Mouse (Mus musculus) hindbrain, embryonic 12.5 days (tissue): ENCODE measurements around the gene Rbp4. TPM values are rescaled to one million over a fixed set of nuclear protein-coding genes. Genes with fewer than 3 reads are reported as not detected.

Experiments used
- ATAC-seq: fragments of 200-750 bp; cut with Nextera tagmentation; 2 replicates; pipeline ENCODE4 v1.8.0; 2017; ENCODE audit warnings: moderate TSS enrichment; ENCODE audit not compliant: low FRiP score
- H3K27ac ChIP-seq: fragments of 300-500 bp; sonication (generic); 2 replicates; pipeline ENCODE4 v1.5.1; 2016; ENCODE audit warnings: mild to moderate bottlenecking
- H3K27me3 ChIP-seq: fragments of 300-500 bp; sonication (generic); 2 replicates; pipeline ENCODE4 v1.6.1; 2016; ENCODE audit warnings: mild to moderate bottlenecking
- H3K36me3 ChIP-seq: fragments of 300-500 bp; sonication (generic); 2 replicates; pipeline ENCODE4 v1.6.1; 2016; ENCODE audit warnings: mild to moderate bottlenecking
- H3K4me1 ChIP-seq: fragments of 300-500 bp; sonication (generic); 2 replicates; pipeline ENCODE4 v1.6.1; 2016
- H3K4me2 ChIP-seq: fragments of 300-500 bp; sonication (generic); replicated peaks from 2 replicates; pipeline ENCODE4 v1.6.1; 2016; ENCODE audit warnings: mild to moderate bottlenecking
- H3K4me3 ChIP-seq: fragments of 300-500 bp; sonication (generic); 2 replicates; pipeline ENCODE4 v1.5.1; 2016; ENCODE audit warnings: mild to moderate bottlenecking
- H3K9ac ChIP-seq: fragments of 300-500 bp; sonication (generic); 2 replicates; pipeline ENCODE4 v1.6.1; 2016; ENCODE audit warnings: mild to moderate bottlenecking, moderate library complexity
- H3K9me3 ChIP-seq: fragments of 300-500 bp; sonication (generic); replicated peaks from 2 replicates; pipeline ENCODE4 v1.6.1; 2016; ENCODE audit warnings: mild to moderate bottlenecking
- WGBS: fragments of 180-500 bp; shearing (Covaris S2); methylation state at CpG from one replicate; pipeline ENCODE4 v1.1.7; 2016; 5-methylcytosine and 5-hydroxymethylcytosine counted together
- polyA plus RNA-seq: library from polyadenylated mRNA; unstranded; fragments of >200 nt; fragmentation: Nextera tagmentation; extraction: Ambion mirVana; gene quantifications from 2 replicates; pipeline ENCODE4 v1.2.1, GENCODE M21; 2016

Rbp4 gene
- polyA plus RNA-seq, 1 experiment from 2014 or later: 1.9 TPM

DNA sequence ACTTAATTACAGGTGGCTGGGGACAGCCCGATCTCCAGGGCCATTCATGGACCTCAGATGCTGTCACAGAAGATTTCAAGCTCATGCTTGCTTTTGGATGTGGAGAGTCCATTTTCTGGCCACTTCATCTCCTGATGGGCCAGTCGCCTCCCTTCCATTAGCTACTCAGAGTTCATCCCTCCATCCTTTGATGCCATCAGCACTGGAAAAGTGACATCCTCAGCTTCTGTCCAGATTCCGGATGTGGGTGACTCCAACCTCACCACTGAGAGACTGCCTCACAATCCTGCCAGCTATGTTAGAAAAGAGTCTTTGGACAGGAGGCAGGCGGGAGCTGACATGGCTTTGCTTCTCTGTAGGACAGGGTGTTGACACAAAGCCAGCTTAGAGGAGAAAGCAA, 39.2 kb downstream of the Rbp4 start:
- Histone ChIP-seq H3K36me3 (no peaks in the 10 kb centered on the region), H3K27ac (no peak overlapping the region), H3K4me1 (no peaks in the 10 kb centered on the region), H3K4me2 (no peak overlapping the region), H3K9me3 (no peaks in the 10 kb centered on the region), H3K4me3 (no peak overlapping the region), H3K9ac (no peak overlapping the region), H3K27me3 (no peaks in the 10 kb centered on the region)
- WGBS: 78% methylated on average over 4 of the region's 4 CpGs
- ATAC-seq: no peak

DNA sequence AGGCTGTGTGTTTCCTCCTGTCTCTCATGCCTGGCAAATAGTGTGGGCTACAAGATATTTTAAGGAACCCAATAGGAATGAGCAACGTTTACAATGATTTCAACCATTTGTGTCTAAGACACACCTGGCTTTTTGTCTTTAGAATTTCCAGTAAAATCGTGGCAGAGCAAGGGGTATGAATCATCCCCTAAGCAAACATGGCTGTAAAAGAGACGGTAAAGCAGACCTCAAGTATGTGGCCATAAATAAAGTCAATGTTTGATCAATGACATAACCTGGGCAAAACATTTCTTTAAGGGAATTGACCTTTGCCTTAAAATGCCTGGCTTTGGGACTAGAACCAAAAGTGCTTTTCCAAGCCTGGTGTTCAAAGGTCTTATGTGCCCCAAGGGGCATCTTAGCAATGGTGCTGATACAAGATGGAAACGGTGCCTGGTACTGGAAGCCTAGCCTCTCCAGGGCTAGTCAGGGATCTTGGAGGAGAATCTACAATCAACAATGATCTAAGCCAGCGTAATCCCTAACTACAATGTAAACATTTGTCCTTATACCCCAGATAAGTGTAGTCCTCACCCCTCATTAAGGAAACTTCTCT, 42.1 kb downstream of the Rbp4 start:
- no peak for ATAC-seq
- H3K27me3 ChIP-seq: no peaks in the 10 kb centered on the region
- WGBS: 80% methylated on average over 5 of the region's 5 CpGs

GRCm38 (mm10) chr19:38081361-38081760, 43.7 kb downstream of the Rbp4 start:
- Histone ChIP-seq H3K4me3 (no peak overlapping the region), H3K9ac (no peak overlapping the region)
- WGBS: 75% methylated on average over 3 of the region's 3 CpGs

More for the DNA sequence above, 42.1 kb downstream of the Rbp4 start:
- no peak overlapping the region for H3K27ac ChIP-seq
- no peaks in the 10 kb centered on the region for H3K9me3 ChIP-seq
- no peaks in the 10 kb centered on the region for H3K4me1 ChIP-seq
- H3K36me3 ChIP-seq: no peaks in the 10 kb centered on the region
- no peak overlapping the region for H3K9ac ChIP-seq
- no peak overlapping the region for H3K4me2 ChIP-seq
- H3K4me3 ChIP-seq: no peak overlapping the region

GRCm38 (mm10) chr19:38077851-38078540, 47.1 kb downstream of the Rbp4 start:
- H3K4me2 ChIP-seq: no peak overlapping the region
- no peak overlapping the region for H3K27ac ChIP-seq
- no peak overlapping the region for H3K9ac ChIP-seq
- H3K27me3 ChIP-seq: no peaks in the 10 kb centered on the region
- no peaks in the 10 kb centered on the region for H3K9me3 ChIP-seq
- WGBS: 86% methylated on average over 3 of the region's 3 CpGs
- no peak for ATAC-seq
- no peaks in the 10 kb centered on the region for H3K4me1 ChIP-seq
- peaks cover 7% of the 10 kb centered on the region for H3K36me3 ChIP-seq
- H3K4me3 ChIP-seq: no peak overlapping the region

More at GRCm38 (mm10) chr19:38081361-38081760, 43.7 kb downstream of the Rbp4 start:
- Histone ChIP-seq H3K9me3 (no peaks in the 10 kb centered on the region), H3K36me3 (no peaks in the 10 kb centered on the region), H3K27ac (no peak overlapping the region), H3K4me1 (no peaks in the 10 kb centered on the region), H3K27me3 (no peaks in the 10 kb centered on the region), H3K4me2 (no peak overlapping the region)
- ATAC-seq: no peak

GRCm38 (mm10) chr19:38076251-38076650, 48.8 kb downstream of the Rbp4 start:
- no peak overlapping the region for H3K27ac ChIP-seq
- H3K4me1 ChIP-seq: no peaks in the 10 kb centered on the region
- 90% methylated on average over 2 of the region's 2 CpGs for WGBS
- H3K36me3 ChIP-seq: peaks cover 21% of the 10 kb centered on the region
- no peak overlapping the region for H3K9ac ChIP-seq
- H3K27me3 ChIP-seq: no peaks in the 10 kb centered on the region
- H3K9me3 ChIP-seq: no peaks in the 10 kb centered on the region
- no peak overlapping the region for H3K4me2 ChIP-seq
- no peak overlapping the region for H3K4me3 ChIP-seq
- no peak for ATAC-seq

DNA sequence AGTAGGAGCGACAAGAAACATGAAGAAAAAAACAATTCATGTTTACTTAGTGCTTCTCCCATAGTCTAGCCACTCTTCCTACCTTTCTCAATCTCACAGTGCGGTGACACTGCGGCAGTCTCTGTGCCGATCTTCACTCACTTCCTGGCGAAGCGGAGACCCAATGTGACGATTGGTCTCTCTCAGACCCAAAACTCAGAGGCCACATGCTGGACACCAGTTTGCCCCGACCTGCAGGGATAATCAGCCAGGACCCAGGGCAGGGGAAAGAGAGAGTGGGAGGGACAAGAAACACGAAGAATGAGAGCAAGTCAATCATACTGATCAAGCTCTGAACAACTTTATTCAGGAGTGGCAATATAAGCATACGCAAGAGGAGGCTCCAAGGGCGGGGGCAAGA, 50.0 kb downstream of the Rbp4 start:
- peaks cover 33% of the 10 kb centered on the region for H3K36me3 ChIP-seq

GRCm38 (mm10) chr19:38073226-38073625, 51.9 kb downstream of the Rbp4 start:
- WGBS: 92% methylated on average over 5 of the region's 5 CpGs
- Histone ChIP-seq H3K4me1 (no peaks in the 10 kb centered on the region), H3K9ac (no peak overlapping the region), H3K27me3 (no peaks in the 10 kb centered on the region), H3K36me3 (peaks cover 36% of the 10 kb centered on the region), H3K9me3 (no peaks in the 10 kb centered on the region), H3K4me3 (no peak overlapping the region), H3K4me2 (no peak overlapping the region), H3K27ac (no peak overlapping the region)
- ATAC-seq: no peak

More for the DNA sequence above, 50.0 kb downstream of the Rbp4 start:
- no peaks in the 10 kb centered on the region for H3K9me3 ChIP-seq
- ATAC-seq: no peak
- no peak overlapping the region for H3K4me2 ChIP-seq
- H3K4me1 ChIP-seq: no peaks in the 10 kb centered on the region
- WGBS: 81% methylated on average over 11 of the region's 11 CpGs
- no peak overlapping the region for H3K9ac ChIP-seq
- no peak overlapping the region for H3K27ac ChIP-seq
- no peak overlapping the region for H3K4me3 ChIP-seq
- no peaks in the 10 kb centered on the region for H3K27me3 ChIP-seq

Other genes with a start within 250 kb of the Rbp4 start
- gene Myof, start 81.7 kb downstream of the Rbp4 start, polyA plus RNA-seq: 6.9 and 9.5 TPM in 2 replicates
- 26.8 TPM in 2 replicates for gene Cep55, start 70.3 kb downstream of the Rbp4 start, polyA plus RNA-seq
- gene Ffar4, start 28.2 kb downstream of the Rbp4 start, polyA plus RNA-seq: not detected in 2 replicates
- gene Pde6c, start 7.5 kb upstream of the Rbp4 start, polyA plus RNA-seq: 0.14 and 0.33 TPM in 2 replicates
- 52.7 and 55.2 TPM in 2 replicates for gene Fra10ac1, start 98.9 kb upstream of the Rbp4 start, polyA plus RNA-seq
- gene Lgi1, start 139.3 kb upstream of the Rbp4 start, polyA plus RNA-seq: 5.2 and 5.5 TPM in 2 replicates